Mouse (Mus musculus) G1E (cell line): ENCODE results near the gene Mms19. TPM values are rescaled to one million over a fixed set of nuclear protein-coding genes. Genes with fewer than 3 reads are reported as not detected.

Experiments
- ATAC-seq: 2 replicates; pipeline ENCODE4 v1.8.0; 2016; ENCODE audit warnings: mild to moderate bottlenecking; ENCODE audit not compliant: insufficient number of reproducible peaks, poor library complexity, low FRiP score, severe bottlenecking; ENCODE audit errors: extremely low read depth
- DNase-seq: peaks from one replicate; pipeline ENCODE4 v3.0.0; 2012; ENCODE audit warnings: low spot score
- H3K27me3 ChIP-seq: 2 replicates; pipeline ENCODE4 v1.6.1; 2012; ENCODE audit warnings: mild to moderate bottlenecking, low read length, inconsistent platforms; ENCODE audit not compliant: insufficient read depth
- H3K36me3 ChIP-seq: replicated peaks from 2 replicates; pipeline ENCODE3; 2012; ENCODE audit warnings: mild to moderate bottlenecking, inconsistent platforms
- H3K4me1 ChIP-seq: 2 replicates; pipeline ENCODE4 v1.6.1; 2012; ENCODE audit warnings: low read depth, low read length, inconsistent platforms, mixed read lengths; ENCODE audit not compliant: insufficient read depth
- H3K4me3 ChIP-seq: 2 replicates; pipeline ENCODE4 v1.5.1; 2012; ENCODE audit warnings: low read depth, mild to moderate bottlenecking, inconsistent platforms, low read length, moderate library complexity, mixed read lengths
- H3K9me3 ChIP-seq: replicated peaks from 2 replicates; pipeline ENCODE4 v1.6.1; 2012; ENCODE audit warnings: inconsistent platforms
- CTCF ChIP-seq: IDR thresholded peaks from 2 replicates; pipeline ENCODE4 v1.5.1; 2012; ENCODE audit warnings: low read depth, low read length, inconsistent platforms, mixed read lengths
- GATA1 ChIP-seq: IDR thresholded peaks from 2 replicates; pipeline ENCODE4 v1.6.1; 2012; ENCODE audit warnings: borderline replicate concordance, low read length, inconsistent platforms, mixed read lengths
- GATA2 ChIP-seq: IDR thresholded peaks from 2 replicates; pipeline ENCODE4 v1.6.1; 2012; ENCODE audit warnings: low read depth, low read length, inconsistent platforms, borderline replicate concordance
- POLR2AphosphoS5 ChIP-seq: IDR thresholded peaks from 2 replicates; pipeline ENCODE4 v1.6.1; 2012; ENCODE audit warnings: low read depth, low read length, inconsistent platforms; ENCODE audit not compliant: insufficient replicate concordance
- TAL1 ChIP-seq: conservative IDR thresholded peaks from 2 replicates; pipeline ENCODE4 v1.6.1; 2012; ENCODE audit warnings: low read depth, low read length, inconsistent platforms, mixed read lengths
- polyA plus RNA-seq: library from polyadenylated mRNA; stranded (reverse); fragments of >175 nt; gene quantifications from 2 replicates; pipeline ENCODE4 v1.2.3, GENCODE M21; 2012
- total RNA-seq, 2 experiments: library from RNA; stranded (forward) in 1 of 2; stranded (reverse) in 1 of 2; fragments of 200-1000 nt in 1 of 2; fragments of >200 nt in 1 of 2; fragmentation: Nextera tagmentation in 1 of 2; gene quantifications; 2 replicates each; pipeline ENCODE4 v1.2.3; 2014 to 2017

The Mms19 gene
- total and polyA plus RNA-seq, 3 experiments = 17.4 to 39.4 (median 26.2) TPM

DNA sequence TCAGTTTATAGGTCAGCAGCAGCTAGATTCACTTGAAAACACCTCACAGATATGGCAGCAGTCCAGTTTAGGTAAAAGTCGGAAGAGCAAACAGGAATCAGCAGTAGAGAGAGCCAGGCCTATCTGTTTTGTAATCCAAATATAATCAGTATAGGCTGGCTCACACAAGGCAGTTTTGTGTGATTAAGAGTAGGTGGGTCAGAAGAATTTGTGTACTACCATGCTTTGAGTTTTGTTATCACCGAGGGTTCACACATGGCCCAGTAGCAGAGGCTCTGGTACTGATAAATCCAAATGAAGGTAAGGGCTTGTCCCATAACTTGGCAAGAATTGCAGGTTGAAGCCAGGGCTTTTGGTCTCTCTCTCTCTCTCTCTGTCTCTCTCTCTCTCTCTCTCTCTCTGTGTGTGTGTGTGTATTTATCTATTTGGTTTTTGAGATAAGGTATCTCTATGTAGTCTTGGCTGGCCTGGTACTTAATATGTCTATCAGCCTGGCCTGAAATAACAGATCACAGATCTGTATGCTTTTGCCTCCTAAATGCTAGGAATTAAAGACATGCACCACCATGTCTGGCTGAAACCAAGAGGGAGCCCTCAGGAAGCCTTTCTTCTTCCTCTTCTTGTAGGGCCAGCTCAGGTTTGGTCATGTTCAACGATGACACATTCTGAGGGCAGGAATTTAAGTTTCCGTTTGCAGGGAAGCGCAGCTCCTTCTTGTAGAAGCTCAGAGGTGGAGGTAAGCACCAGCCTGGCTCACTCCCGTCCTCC, 74.5 kb downstream of the Mms19 start:
- Histone ChIP-seq H3K4me1 (peaks cover 60% of the 10 kb centered on the region), H3K36me3 (no peaks in the 10 kb centered on the region), H3K9me3 (no peaks in the 10 kb centered on the region), H3K27me3 (no peaks in the 10 kb centered on the region), H3K4me3 (peak overlapping the region; percentile 36; the same call in 1 of the 2 replicates)
- ATAC-seq (no peak; the same call in 1 of the 2 replicates), DNase-seq (no peak)
- TF ChIP-seq CTCF = no peak
- TF ChIP-seq TAL1 = 0 out of 2 replicates have a peak, but pooled peaks have one; percentile 22

DNA sequence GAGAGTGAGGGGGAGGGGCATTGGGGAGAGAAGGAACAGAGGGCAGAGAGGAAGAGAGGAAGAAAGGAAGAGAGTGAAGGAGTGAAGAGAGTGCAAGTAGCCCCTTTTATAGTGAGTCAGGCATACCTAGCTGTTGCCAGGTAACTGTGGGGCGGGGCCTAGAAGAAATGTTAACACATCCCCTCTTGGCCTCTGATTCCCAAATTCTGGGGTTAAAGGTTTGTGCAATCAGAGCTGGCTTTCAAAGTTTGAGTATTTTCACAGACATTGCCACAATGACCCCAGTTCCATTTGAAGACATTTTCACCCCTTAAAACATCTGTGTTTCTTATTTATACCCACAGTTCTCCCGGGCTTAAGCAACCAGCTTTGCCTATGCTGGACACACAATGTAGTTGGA, 75.7 kb downstream of the Mms19 start:
- DNase-seq = no peak
- no peaks in the 10 kb centered on the region for H3K9me3 ChIP-seq
- H3K4me3 ChIP-seq = no peak overlapping the region
- TF ChIP-seq GATA1 (no peak), TAL1 (no peak), POLR2AphosphoS5 (no peak), GATA2 (no peak), CTCF (no peak)
- ATAC-seq = no peak
- no peaks in the 10 kb centered on the region for H3K36me3 ChIP-seq
- H3K27me3 ChIP-seq = no peaks in the 10 kb centered on the region
- H3K4me1 ChIP-seq = peaks cover 62% of the 10 kb centered on the region

DNA sequence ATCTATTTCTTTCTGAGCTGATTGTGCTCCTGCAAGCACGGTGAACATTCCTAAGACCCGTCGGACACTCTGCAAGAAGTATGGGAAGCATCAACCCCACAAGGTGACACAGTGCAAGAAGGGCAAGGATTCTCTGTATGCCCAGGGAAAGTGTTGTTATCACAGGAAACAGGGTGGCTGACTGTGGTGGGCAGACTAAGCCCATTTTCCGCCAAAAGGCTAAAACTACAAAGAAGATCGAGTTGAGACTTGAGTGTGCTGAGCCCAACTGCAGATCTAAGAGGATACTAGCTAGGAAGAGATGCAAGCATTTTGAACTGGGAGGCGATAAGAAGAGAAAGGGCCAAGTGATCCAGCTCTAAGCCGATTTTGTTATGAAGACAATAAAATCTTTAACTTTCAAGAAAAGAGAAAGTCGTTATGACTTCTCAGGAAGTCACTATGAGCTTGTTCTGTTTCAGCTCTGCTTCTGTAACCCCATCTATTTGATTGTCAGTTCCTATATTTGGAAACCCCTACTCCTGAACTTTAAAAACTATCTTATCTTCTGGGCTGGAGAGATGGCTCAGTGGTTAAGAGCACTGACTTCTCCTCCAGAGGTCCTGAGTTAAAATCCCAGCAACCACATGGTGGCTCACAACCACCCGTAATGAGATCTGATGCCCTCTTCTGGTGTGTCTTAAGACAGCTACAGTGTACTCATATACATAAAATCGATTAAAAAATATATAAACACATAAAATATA, 77.9 kb downstream of the Mms19 start:
- H3K4me3 ChIP-seq = no peak overlapping the region
- H3K9me3 ChIP-seq = no peaks in the 10 kb centered on the region
- DNase-seq (no peak), ATAC-seq (no peak)
- H3K4me1 ChIP-seq = peaks cover 61% of the 10 kb centered on the region
- H3K27me3 ChIP-seq = no peaks in the 10 kb centered on the region
- no peaks in the 10 kb centered on the region for H3K36me3 ChIP-seq
- no peak for TF ChIP-seq CTCF
- no peak for TF ChIP-seq POLR2AphosphoS5
- TF ChIP-seq GATA2 = no peak
- no peak for TF ChIP-seq TAL1
- TF ChIP-seq GATA1 = no peak

DNA sequence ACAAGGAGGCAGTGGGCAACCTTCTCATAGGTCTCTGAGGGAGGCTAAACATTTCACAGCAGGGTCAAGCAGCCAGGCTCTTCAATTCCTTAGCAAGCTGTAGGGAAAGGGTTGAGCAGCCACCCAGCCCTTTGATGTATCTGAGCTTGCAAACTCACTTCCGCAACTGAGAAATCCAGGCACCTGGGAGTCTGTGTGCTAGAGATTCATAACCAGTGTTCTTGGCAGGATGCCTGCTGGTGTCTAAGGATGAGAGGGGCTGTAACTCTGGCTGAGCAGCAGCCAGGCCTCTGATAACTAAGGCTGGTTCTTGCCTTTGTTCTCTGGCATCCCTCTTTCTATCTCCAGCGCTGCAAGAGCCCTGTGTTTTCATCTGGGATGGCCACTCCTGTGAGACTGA, 79.3 kb downstream of the Mms19 start:
- ATAC-seq (no peak), DNase-seq (no peak)
- Histone ChIP-seq H3K4me1 (peaks cover 49% of the 10 kb centered on the region), H3K9me3 (no peaks in the 10 kb centered on the region), H3K4me3 (no peak overlapping the region), H3K27me3 (no peaks in the 10 kb centered on the region), H3K36me3 (no peaks in the 10 kb centered on the region)
- TF ChIP-seq CTCF = no peak
- TF ChIP-seq POLR2AphosphoS5 = no peak
- TF ChIP-seq GATA1 = no peak
- no peak for TF ChIP-seq TAL1
- no peak for TF ChIP-seq GATA2

DNA sequence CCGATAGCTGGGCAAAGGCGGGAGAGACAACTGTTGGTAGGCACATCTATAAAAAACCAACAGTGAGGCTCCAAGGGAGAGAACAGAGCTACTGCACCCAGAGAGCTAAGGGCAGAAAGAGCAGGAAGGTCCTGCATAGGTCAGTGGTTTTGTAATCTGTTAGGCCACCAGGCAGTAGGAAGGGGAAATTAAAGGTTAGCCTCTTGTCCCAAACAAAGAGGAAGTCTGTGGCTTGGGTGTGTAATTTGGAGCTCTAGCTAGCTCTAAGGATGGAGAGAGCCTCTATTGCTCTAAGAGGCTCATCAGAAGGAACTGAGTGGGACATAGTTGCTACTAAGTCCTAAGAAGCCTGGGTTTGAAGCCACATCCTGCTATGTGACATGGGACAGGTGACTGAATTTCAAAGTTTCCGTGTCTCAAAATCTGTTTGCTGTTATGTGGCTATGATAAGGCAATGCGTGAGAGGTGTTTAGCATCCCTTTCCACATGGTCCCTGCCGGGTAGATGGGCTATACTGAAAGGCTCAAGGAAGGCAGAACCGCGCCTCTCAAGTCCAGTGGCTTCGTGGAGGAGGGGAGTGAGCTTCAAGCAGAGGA, 80.4 kb downstream of the Mms19 start:
- DNase-seq (no peak), ATAC-seq (no peak)
- Histone ChIP-seq H3K4me3 (no peak overlapping the region), H3K9me3 (no peaks in the 10 kb centered on the region), H3K36me3 (no peaks in the 10 kb centered on the region), H3K27me3 (no peaks in the 10 kb centered on the region), H3K4me1 (peaks cover 44% of the 10 kb centered on the region)
- TF ChIP-seq GATA2 (no peak), CTCF (no peak), TAL1 (no peak), GATA1 (no peak), POLR2AphosphoS5 (no peak)

DNA sequence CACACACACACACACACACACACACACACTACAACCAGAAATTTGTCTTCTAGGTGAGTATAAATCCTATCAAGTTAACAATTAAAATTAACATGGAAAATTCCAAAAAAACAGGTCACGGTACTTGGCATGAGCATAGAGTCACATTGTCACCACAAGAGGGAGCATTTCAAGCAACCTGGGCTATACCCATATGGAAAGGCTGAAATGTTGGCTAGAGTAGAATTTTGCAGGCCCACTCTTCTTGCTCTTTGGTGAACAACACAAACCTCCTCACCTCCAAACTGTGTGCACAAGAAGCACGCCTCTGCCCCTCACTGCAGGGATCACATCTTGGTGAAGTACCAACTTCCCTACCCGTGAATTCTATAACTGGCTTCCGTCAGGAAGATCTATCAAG, 82.1 kb downstream of the Mms19 start:
- DNase-seq (no peak), ATAC-seq (no peak)
- no peaks in the 10 kb centered on the region for H3K27me3 ChIP-seq
- no peak overlapping the region for H3K4me3 ChIP-seq
- H3K36me3 ChIP-seq = peaks cover 7% of the 10 kb centered on the region
- TF ChIP-seq GATA2 = no peak
- TF ChIP-seq CTCF = peak; percentile 54
- no peaks in the 10 kb centered on the region for H3K9me3 ChIP-seq
- H3K4me1 ChIP-seq = peaks cover 45% of the 10 kb centered on the region
